Mouse (Mus musculus) limb, embryonic 12.5 days (tissue): ENCODE measurements around the gene Timmdc1. TPM values are rescaled to one million over a fixed set of nuclear protein-coding genes. Genes with fewer than 3 reads are reported as not detected.
"Not testable (repeated sequence)": the region's sequence is repeated elsewhere in the genome, so short reads cannot be mapped to it uniquely, and the experiment has no call there.

Source experiments
- ATAC-seq: fragments of 200-750 bp; cut with Nextera tagmentation; 2 replicates; pipeline ENCODE4 v1.8.0; 2017; ENCODE audit warnings: low read depth, moderate TSS enrichment; ENCODE audit not compliant: insufficient number of reproducible peaks, insufficient read depth, low FRiP score, low TSS enrichment
- H3K27ac ChIP-seq: fragments of 300-500 bp; sonication (generic); 2 replicates; pipeline ENCODE4 v1.5.1; 2016; ENCODE audit warnings: mild to moderate bottlenecking, moderate library complexity
- H3K27me3 ChIP-seq: fragments of 300-500 bp; sonication (generic); 2 replicates; pipeline ENCODE4 v1.6.1; 2016; ENCODE audit warnings: mild to moderate bottlenecking, moderate library complexity
- H3K36me3 ChIP-seq: fragments of 300-500 bp; sonication (generic); 2 replicates; pipeline ENCODE4 v1.6.1; 2016; ENCODE audit warnings: mild to moderate bottlenecking, moderate library complexity
- H3K4me1 ChIP-seq: fragments of 300-500 bp; sonication (generic); replicated peaks from 2 replicates; pipeline ENCODE4 v1.6.1; 2016
- H3K4me2 ChIP-seq: fragments of 300-500 bp; sonication (generic); 2 replicates; pipeline ENCODE4 v1.6.1; 2016; ENCODE audit warnings: mild to moderate bottlenecking, moderate library complexity
- H3K4me3 ChIP-seq: fragments of 300-500 bp; sonication (generic); replicated peaks from 2 replicates; pipeline ENCODE4 v1.5.1; 2016; ENCODE audit warnings: mild to moderate bottlenecking
- H3K9ac ChIP-seq: fragments of 300-500 bp; sonication (generic); replicated peaks from 2 replicates; pipeline ENCODE4 v1.6.1; 2016; ENCODE audit warnings: mild to moderate bottlenecking, moderate library complexity
- H3K9me3 ChIP-seq: fragments of 300-500 bp; sonication (generic); 2 replicates; pipeline ENCODE4 v1.6.1; 2016; ENCODE audit warnings: mild to moderate bottlenecking, moderate library complexity
- WGBS: fragments of 180-500 bp; shearing (Covaris S2); methylation state at CpG from one replicate; pipeline ENCODE4 v1.1.7; 2016; 5-methylcytosine and 5-hydroxymethylcytosine counted together
- polyA plus RNA-seq: library from polyadenylated mRNA; unstranded; fragments of >200 nt; fragmentation: Nextera tagmentation; extraction: Ambion mirVana; gene quantifications from 2 replicates; pipeline ENCODE4 v1.2.1, GENCODE M21; 2016

Gene Timmdc1
- polyA plus RNA-seq, 1 experiment from 2014 or later: 30.8 TPM

GRCm38 (mm10) chr16:38492551-38492950 is 29.9 kb downstream of the Timmdc1 start:
- no peak for ATAC-seq
- WGBS: 84% methylated on average over 3 of the region's 3 CpGs
- no peak overlapping the region for H3K4me2 ChIP-seq
- H3K9ac ChIP-seq: no peak overlapping the region
- H3K9me3 ChIP-seq: no peaks in the 10 kb centered on the region
- H3K27ac ChIP-seq: no peak overlapping the region
- H3K36me3 ChIP-seq: peaks cover 13% of the 10 kb centered on the region
- H3K4me1 ChIP-seq: no peaks in the 10 kb centered on the region
- no peak overlapping the region for H3K4me3 ChIP-seq
- no peaks in the 10 kb centered on the region for H3K27me3 ChIP-seq

DNA sequence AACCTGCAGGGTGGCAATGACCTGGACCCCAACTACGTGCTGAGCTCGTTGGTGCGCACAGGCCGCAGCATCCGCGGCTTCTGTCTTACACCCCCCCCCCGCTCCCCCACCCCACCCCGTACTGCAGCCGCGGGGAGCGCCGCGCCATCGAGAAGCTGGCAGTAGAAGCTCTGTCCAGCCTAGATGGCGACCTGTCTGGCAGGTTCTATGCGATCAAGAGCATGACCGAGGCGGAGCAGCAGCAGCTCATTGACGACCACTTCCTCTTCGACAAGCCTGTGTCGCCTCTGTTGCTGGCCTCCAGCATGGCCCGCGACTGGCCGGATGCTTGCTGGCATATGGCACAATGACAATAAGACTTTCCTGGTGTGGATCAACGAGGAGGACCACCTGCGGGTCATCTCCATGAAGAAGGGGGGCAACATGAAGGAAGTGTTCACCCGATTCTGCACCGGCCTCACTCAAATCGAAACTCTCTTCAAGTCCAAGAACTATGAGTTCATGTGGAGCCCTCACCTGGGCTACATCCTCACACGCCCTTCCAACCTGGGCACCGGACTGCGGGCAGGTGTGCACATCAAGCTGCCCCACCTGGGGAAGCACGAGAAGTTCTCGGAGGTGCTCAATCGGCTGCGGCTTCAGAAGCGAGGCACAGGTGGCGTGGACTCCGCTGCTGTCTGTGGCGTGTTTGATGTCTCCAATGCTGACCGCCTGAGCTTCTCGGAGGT is 38.7 kb downstream of the Timmdc1 start:
- H3K4me3 ChIP-seq: peak overlapping the region; percentile 38
- peaks cover 11% of the 10 kb centered on the region; the same call in 1 of the 2 replicates for H3K4me1 ChIP-seq
- H3K4me2 ChIP-seq: peak overlapping the region; percentile 63
- WGBS: 30% methylated on average over 42 of the region's 42 CpGs
- no peak overlapping the region for H3K27ac ChIP-seq
- no peaks in the 10 kb centered on the region for H3K36me3 ChIP-seq
- H3K27me3 ChIP-seq: peaks cover 35% of the 10 kb centered on the region
- ATAC-seq: no peak
- H3K9ac ChIP-seq: 0 out of 2 replicates have a peak overlapping the region, but pooled peaks have one; percentile 23
- no peaks in the 10 kb centered on the region for H3K9me3 ChIP-seq

DNA sequence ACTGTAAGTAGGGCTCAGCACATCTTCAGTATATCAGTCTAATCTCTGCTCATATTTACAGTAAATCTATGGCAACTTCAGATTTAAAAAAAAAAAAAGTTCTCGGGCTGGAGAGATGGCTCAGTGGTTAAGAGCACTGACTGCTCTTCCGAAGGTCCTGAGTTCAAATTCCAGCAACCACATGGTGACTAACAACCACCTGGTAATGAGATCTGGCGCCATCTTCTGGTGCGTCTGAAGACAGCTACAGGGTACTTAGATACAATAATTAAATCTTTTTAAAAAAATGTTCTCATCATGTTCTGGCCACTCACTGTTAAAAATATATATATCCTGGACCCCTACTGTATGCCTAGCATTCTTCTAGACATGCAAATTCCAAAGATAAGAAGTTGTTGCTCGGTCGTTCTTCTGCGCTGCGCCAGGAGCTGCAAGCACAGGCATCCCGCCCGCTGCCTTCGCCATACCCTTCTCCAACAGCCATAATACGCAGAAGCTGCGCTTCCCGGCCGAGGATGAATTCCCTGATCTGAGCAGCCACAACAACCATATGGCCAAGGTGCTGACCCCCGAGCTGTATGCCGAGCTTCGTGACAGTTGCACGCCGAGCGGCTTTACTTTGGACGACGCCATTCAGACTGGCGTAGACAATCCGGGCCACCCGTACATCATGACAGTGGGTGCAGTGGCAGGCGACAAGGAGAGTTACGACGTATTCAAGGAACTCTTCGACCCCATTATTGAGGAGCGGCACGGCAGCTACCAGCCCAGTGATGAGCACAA is 39.5 kb downstream of the Timmdc1 start:
- ATAC-seq: no peak
- Histone ChIP-seq H3K27me3 (peaks cover 35% of the 10 kb centered on the region), H3K27ac (no peak overlapping the region), H3K9me3 (no peaks in the 10 kb centered on the region), H3K36me3 (no peaks in the 10 kb centered on the region), H3K4me3 (peak overlapping the region; percentile 38), H3K4me1 (peaks cover 11% of the 10 kb centered on the region; the same call in 1 of the 2 replicates), H3K9ac (0 out of 2 replicates have a peak overlapping the region, but pooled peaks have one; percentile 23), H3K4me2 (peak overlapping the region; percentile 63)
- WGBS: 19% methylated on average over 32 of the region's 32 CpGs

DNA sequence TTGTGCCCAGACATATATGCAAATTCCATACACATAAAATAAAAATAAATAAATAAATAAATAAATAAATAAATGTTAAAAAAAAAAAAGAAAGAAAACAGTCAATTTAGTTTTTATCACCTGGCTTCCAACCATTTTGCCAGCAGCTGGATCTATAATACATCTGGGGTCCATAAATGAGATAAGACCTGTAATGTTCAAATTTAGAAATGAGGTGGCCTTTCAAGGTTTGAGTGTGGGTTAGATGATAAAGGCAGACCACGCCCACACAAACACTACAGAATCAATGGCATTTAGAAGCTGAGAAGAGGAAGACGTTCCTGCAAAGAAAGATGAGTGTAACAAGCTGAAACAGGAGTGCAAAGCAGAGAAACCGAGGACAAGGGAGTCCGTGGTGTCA is 41.1 kb downstream of the Timmdc1 start:
- WGBS: 75% methylated on average over 4 of the region's 4 CpGs
- Histone ChIP-seq H3K4me1 (peaks cover 17% of the 10 kb centered on the region), H3K4me2 (no peak overlapping the region), H3K9ac (no peak overlapping the region), H3K9me3 (no peaks in the 10 kb centered on the region), H3K27me3 (peaks cover 35% of the 10 kb centered on the region), H3K36me3 (no peaks in the 10 kb centered on the region), H3K27ac (no peak overlapping the region), H3K4me3 (no peak overlapping the region)
- no peak for ATAC-seq

DNA sequence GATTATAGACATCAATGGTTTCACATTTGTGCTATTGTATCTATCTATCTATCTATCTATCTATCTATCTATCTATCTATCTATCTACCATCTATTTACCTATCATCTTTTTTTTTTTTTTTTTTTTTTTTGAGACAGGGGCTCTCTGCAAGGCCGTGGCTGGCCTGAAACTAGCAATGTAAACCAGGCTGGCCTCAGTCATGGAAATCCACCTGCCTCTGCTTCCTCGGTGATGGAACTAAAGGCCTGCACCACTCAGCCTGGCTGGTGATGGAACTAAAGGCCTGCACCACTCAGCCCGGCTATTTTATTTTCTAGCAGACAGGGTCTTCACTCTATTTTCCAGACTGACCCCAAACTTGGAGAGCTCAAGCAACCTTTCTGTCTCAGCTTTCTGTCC is 44.2 kb downstream of the Timmdc1 start:
- ATAC-seq: no peak
- H3K4me3 ChIP-seq: no peak overlapping the region
- 85% methylated on average over 3 of the region's 3 CpGs for WGBS
- H3K4me1 ChIP-seq: peaks cover 10% of the 10 kb centered on the region
- H3K9ac ChIP-seq: no peak overlapping the region
- H3K4me2 ChIP-seq: no peak overlapping the region
- peaks cover 20% of the 10 kb centered on the region for H3K27me3 ChIP-seq
- no peaks in the 10 kb centered on the region for H3K9me3 ChIP-seq
- H3K27ac ChIP-seq: no peak overlapping the region
- H3K36me3 ChIP-seq: no peaks in the 10 kb centered on the region

- not testable (repeated sequence) for ATAC-seq, H3K27me3 ChIP-seq, H3K27ac ChIP-seq, H3K4me1 ChIP-seq, H3K36me3 ChIP-seq, H3K9me3 ChIP-seq
- Histone ChIP-seq H3K4me2 (peak overlapping the region; percentile 69), H3K4me3 (peak overlapping the region; percentile 40), H3K9ac (peak overlapping the region; percentile 60; the same call in 1 of the 2 replicates)
- WGBS: 35% methylated on average over 14 of the region's 14 CpGs
These were observed 45.2 kb downstream of the Timmdc1 start for GRCm38 (mm10) chr16:38477241-38477608.

- peak overlapping the region; percentile 50; the same call in 1 of the 2 replicates for H3K27ac ChIP-seq
- peak overlapping the region; percentile 69 for H3K4me2 ChIP-seq
- no peaks in the 10 kb centered on the region for H3K36me3 ChIP-seq
- H3K4me3 ChIP-seq: peak overlapping the region; percentile 40
- peaks cover 8% of the 10 kb centered on the region; the same call in 1 of the 2 replicates for H3K4me1 ChIP-seq
- no peaks in the 10 kb centered on the region for H3K9me3 ChIP-seq
- H3K27me3 ChIP-seq: peaks cover 3% of the 10 kb centered on the region
- ATAC-seq: no peak; the same call in 1 of the 2 replicates
- WGBS: 10% methylated on average over 34 of the region's 34 CpGs
- H3K9ac ChIP-seq: peak overlapping the region; percentile 60
These were observed 45.9 kb downstream of the Timmdc1 start for GRCm38 (mm10) chr16:38476312-38477240.

GRCm38 (mm10) chr16:38475681-38476311 is 46.7 kb downstream of the Timmdc1 start:
- H3K27me3 ChIP-seq: no peaks in the 10 kb centered on the region; the same call in 1 of the 2 replicates
- no peaks in the 10 kb centered on the region for H3K9me3 ChIP-seq
- ATAC-seq: no peak
- no peak overlapping the region for H3K27ac ChIP-seq
- H3K4me1 ChIP-seq: peaks cover 8% of the 10 kb centered on the region; the same call in 1 of the 2 replicates
- no peaks in the 10 kb centered on the region for H3K36me3 ChIP-seq
- H3K4me3 ChIP-seq: peak overlapping the region; percentile 40
- WGBS: 59% methylated on average over 4 of the region's 4 CpGs
- peak overlapping the region; percentile 69 for H3K4me2 ChIP-seq
- no peak overlapping the region for H3K9ac ChIP-seq

- Histone ChIP-seq H3K4me1 (peaks cover 8% of the 10 kb centered on the region; the same call in 1 of the 2 replicates), H3K4me3 (no peak overlapping the region), H3K27ac (no peak overlapping the region), H3K9me3 (no peaks in the 10 kb centered on the region), H3K27me3 (no peaks in the 10 kb centered on the region; the same call in 1 of the 2 replicates), H3K9ac (no peak overlapping the region), H3K4me2 (no peak overlapping the region), H3K36me3 (no peaks in the 10 kb centered on the region)
- no peak for ATAC-seq
- 88% methylated on average over 9 of the region's 9 CpGs for WGBS
These were observed 47.7 kb downstream of the Timmdc1 start for GRCm38 (mm10) chr16:38474677-38475286.

DNA sequence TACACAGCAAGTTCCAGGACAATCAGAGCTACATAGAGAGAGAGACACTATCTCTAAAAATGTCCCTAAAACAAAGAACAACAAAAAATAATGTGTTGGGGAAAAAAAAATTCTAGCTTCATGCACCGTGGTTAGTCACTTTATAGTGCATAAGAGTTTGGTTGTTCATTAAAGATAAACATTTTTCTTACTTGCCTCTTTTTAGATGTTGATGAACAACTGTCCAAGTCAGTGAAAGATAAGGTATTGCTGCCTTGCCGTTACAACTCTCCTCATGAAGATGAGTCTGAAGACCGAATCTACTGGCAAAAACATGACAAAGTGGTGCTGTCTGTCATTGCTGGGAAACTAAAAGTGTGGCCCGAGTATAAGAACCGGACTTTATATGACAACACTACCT is 48.8 kb downstream of the Timmdc1 start:
- H3K27ac ChIP-seq: no peak overlapping the region
- 88% methylated on average over 5 of the region's 5 CpGs for WGBS
- no peak for ATAC-seq
- no peaks in the 10 kb centered on the region; the same call in 1 of the 2 replicates for H3K27me3 ChIP-seq
- no peaks in the 10 kb centered on the region for H3K36me3 ChIP-seq
- no peak overlapping the region for H3K4me2 ChIP-seq
- H3K4me3 ChIP-seq: no peak overlapping the region
- H3K9me3 ChIP-seq: no peaks in the 10 kb centered on the region
- H3K4me1 ChIP-seq: peaks cover 8% of the 10 kb centered on the region; the same call in 1 of the 2 replicates
- H3K9ac ChIP-seq: no peak overlapping the region
